Mouse (Mus musculus) CD4-positive, CD25-positive, alpha-beta regulatory T cell, adult 4 months (primary cell): ENCODE data around the gene Tnr. TPM values are rescaled to one million over a fixed set of nuclear protein-coding genes. Genes with fewer than 3 reads are reported as not detected.
"Not testable (repeated sequence)": the region's sequence is repeated elsewhere in the genome, so short reads cannot be mapped to it uniquely, and the experiment has no call there.

ENCODE experiments used
- ATAC-seq: one replicate; pipeline ENCODE4 v1.8.0; 2017
- polyA plus RNA-seq, 2 experiments: library from polyadenylated mRNA; unstranded; fragments of 100-300 nt; shearing (Covaris generic); gene quantifications; one replicate each; pipeline ENCODE4 v1.2.1; 2017

Tnr gene
- polyA plus RNA-seq, 2 experiments from 2014 or later: not detected

DNA sequence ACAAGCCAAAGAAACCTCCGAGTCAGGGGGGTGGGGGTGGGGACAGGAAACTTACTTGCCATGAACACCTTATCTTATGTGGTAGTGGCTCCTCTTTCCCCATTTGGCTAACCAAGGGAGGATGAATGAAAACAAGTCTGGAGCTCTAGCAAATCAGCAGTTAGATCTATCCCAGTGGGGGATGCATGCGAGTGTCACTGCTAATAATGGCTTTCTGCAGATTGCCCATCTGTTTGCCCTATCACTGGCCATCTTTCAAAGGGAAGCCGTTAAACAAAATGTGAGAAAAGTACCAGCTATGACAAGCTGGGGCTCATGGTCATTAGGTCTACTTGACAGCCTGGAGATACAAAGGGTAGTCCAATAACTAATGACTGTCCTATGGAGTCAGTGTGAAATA lies 361.9 kb downstream of the Tnr start:
- ATAC-seq: no peak

DNA sequence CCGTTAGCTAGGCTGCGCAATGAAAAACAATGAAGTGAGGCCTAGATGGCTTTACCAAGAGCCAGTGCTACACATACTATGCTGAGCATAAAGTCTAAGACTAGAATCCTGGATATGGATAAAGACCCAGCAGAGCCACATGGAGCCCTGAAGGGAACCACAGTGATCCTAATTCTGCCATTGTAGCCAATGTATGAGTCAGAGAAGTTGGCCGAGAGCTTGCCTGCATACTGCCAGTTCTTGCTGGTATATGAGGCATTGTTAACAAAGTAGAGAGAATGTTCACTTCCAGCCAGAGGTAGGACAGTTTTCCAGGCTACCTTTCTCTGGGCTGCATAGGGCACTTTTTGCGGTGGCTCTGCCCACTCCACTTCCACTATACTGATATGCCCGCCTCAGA lies 365.0 kb downstream of the Tnr start:
- ATAC-seq: no peak

DNA sequence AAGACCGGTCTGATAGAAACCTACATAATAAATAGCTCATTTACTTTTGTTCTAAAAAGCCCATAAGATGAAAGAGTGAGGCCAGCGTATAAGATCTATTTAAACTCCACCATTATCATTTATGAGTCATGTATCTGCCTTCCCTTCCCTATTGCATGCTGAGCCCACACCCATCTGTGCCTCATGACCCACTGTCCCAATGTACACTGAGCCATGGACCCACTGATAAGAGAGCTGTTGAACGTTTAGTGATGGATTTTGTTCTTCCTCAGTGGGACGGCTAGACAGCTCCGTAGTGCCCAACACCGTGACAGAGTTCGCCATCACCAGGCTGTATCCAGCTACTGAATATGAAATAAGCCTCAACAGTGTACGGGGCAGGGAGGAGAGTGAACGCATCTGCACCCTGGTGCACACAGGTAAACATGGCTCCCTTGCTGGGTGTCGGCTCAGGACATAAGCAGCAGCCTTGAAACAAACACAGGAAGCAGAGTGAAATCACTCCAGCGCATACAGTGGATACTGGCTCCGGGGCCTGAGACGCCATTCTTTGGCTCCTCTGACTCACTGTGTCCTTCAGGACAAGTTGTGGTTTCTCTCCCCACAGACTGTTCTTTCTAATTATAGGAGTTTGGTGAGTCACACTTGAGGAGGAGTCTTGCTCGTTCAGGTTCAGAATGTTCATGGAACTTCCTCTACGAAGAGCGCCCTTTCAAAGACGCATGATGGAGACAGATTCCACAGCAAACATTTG lies 365.6 kb downstream of the Tnr start:
- no peak for ATAC-seq

DNA sequence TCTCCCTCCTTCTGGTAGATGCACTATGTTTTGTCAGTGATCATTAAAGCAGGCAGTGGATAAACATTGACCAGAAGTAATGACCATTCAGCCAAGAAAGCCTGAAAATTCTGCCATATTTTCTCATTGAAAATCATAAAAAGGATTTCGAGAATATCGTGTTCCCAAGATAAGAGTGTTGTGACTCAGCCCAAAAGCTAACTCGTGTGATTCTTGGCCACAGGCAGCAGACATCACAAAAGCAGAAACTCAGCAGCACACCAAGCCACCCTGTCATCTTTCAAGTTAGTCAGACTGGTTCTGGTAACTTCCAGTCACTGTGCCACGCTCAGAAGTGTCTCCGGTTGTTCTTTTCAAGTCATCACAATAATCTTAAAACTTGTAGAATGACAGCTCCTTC lies 367.0 kb downstream of the Tnr start:
- no peak for ATAC-seq

DNA sequence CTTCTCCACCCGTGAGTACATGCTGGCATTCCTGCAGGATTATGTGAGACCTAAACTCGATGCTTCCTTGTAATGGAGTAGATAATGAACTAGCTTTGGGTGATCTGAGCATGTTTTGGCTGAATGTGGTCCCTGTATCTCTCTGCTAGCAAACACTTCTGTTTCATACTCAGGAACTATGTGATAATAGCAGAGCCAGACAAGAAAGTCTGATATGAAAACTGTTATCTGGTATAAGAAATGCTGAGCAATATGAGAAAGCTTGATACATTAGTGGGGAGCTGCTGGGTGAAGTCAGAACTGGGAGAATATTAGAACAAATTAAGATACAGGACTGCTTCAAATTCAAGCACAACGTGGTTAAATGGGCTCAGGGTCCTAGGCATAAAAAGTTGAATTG lies 371.5 kb downstream of the Tnr start:
- ATAC-seq: no peak

DNA sequence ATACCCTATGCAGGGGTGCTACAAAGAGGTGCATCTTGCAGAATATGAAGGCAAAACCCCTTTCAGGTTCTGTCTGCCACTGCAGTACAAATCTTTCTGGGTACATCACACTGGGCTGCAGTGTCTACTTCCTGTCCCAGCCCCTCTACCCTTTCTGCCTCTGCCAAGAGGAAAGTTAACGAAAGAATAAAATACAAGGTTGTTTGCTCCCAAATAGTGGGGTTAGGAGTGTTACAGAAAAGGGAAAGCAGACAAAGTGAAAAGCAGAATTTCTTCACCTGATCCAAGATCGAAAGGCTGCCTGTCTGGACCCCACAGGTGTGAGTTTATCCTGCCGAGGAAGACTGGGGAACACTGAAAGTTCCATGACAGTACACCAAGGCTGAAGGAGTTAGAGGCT lies 376.4 kb downstream of the Tnr start:
- ATAC-seq: no peak

DNA sequence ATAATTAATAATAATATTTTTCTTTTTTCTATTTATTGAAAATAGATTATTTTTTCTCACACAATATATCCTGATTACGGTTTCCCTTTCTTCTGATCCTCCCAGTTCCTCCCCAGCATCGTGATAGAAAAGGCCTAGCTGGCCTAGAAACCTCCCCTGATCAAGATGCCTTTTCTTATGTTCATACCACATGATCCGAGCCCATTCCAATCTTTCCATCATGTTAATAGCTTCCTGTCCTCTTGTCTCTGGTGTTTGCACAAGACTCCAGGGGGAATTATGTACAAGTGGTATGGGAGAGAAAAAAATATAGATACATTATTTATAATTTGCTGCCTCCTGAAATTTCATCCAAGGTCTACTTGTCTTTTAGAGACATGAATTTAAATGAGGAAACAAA lies 377.1 kb downstream of the Tnr start:
- no peak for ATAC-seq

DNA sequence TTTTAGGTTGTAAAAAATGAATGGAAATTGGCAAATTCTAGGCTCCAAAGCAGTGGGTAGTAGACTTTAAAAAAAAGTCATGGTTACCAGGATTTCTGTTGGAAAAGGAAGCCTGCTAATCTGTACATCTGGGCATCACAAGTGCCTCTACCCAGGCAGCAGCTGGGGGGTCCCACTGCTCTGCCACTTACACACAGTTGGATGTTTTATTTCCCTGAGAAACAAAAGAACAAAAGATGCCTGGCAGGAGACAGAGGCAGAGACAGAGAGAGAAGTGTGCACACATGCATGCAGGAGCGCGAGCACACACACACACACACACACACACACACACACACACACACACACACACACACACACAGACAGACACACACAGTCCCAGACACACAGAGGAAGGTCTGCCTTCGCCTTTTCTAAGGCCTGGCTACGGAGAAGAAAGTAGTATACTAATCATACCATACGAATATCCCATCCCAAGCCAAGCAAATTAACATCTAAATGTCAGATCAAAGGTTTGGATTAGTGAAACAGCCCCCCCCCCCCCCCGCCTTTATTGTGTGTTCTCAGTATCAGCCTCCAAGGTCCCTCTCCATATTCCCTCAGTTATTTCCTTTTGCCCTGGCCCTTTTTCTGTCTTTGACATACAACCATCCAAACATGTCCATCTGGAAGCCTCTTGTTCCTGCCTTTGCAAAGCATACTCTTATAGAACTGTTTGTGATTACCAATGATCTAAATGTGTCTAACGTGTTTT lies 378.0 kb downstream of the Tnr start:
- no peak for ATAC-seq

DNA sequence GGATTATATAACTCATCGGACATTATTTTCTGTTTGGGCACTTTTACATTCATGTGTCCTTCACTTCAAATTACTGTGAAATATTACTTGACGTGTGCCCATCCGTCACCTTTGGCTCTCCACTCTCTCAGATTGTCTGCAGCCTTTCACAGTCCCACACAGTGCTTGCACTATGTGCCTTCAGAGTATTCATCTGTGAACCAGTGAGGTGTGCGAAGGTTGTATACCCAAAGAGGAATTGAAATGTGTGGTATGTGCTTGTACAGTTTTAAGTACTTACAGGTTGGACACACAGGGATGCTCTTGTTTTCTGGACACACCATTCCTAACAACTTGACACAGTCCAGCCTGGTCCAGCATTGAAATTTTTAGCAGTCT lies 378.5 kb downstream of the Tnr start:
- no peak for ATAC-seq

DNA sequence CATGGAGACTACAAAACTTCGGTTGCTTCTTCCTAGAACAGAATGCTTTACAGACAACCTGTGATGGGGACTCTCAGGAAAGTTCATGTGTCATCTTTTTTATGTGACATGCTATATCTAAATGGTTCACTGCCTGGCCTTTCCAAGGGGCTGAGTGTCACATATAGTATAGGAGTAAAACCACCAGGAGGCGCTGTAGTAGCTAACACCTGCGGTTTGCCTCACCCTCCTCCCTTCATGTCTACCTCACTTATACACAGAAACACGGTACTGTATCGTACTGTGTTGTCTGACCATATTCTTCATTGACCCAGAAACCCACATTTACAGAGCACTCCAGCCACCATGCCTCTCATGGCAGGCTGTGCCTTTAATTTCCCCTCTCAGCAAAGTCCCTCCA lies 387.4 kb downstream of the Tnr start:
- ATAC-seq: peak; percentile 96

DNA sequence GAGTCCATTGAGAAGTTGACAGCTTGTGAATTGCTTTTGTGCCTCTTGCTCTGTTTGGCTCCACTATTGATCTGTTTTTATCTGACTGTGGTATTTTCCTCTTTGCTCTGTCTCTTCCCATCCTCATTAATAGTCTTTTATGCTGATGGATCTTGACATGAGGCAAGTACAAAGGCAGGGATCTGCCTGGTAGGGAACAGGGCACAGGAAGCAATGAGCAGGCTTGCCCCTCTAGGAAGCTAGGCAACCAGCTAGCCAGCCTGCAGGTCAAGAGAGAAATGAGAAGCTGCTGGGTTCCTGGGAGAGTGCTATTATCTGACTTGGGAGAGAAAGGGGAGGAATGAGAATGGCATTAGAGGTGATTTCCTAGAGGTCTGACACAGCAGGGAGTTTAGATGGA lies 391.2 kb downstream of the Tnr start:
- no peak for ATAC-seq

DNA sequence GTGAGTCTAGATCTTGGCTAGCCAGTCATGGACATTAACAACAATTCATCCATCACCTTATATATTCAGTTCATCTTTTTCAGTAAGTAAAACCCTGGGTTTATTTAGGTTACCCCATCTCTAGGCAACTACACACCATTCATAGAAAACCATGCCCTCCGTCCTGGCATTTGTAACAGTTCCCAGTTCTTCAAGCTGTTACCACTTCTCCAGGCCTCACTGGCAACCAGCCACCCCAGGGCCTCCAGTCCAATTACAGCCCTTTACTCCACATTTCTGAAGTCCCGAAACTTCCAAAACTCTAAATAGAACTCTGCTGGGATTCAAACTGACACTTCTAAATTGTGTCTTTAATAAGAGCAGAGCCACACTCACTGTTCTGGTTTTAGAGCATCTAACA lies 397.0 kb downstream of the Tnr start:
- ATAC-seq: no peak

DNA sequence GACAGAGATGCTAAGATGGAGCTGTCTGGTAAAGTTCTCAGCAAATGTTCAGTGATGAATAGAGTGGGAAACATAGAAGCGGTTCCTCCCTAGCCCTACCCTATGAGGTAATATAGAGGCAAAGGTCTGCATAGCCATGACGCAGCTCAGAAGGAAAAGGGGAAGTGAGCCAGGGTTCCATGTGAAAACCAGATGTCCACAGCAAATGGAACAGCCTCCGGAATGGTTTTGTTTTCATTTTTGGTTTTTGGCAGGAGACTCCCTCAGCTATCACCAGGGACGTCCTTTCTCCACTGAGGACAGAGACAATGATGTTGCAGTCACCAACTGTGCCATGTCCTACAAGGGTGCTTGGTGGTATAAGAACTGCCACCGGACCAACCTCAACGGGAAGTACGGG lies 399.4 kb downstream of the Tnr start:
- no peak for ATAC-seq

DNA sequence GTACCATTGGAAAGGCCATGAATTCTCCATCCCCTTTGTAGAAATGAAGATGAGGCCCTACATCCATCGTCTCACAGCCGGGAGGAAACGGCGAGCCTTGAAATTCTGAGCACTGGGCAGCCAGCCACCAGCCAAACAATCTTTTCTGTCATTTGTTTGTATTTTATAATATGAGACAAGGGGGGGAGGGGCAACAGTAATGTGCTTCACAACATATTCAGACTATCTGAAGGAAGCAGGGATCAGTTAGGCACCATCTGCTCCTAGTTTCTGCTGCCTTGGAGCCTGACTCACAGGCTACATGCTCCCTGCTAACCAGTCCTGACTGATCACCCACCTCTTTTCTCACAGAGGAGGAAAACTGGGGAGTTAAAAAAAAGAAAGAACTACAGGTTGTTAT lies 400.5 kb downstream of the Tnr start:
- no peak for ATAC-seq

DNA sequence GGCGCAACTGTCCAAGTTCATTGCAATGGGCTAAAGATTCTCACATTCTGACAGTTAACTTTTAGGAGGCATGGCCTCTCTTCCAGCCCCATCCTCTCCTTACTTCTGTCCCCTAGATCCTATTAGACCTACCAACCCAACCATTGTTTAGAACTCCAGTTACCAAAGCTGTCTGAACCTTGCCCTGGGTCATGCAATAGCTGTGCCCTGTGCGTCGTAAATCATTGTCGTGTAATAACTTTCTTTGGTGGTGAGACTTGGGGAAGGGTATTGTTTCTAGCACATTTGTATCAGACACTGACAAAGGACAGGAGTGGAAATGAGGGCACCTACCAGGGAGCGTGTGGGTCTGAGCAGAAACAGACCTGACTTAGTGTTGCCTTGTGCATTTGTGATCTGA lies 401.1 kb downstream of the Tnr start:
- ATAC-seq: no peak

DNA sequence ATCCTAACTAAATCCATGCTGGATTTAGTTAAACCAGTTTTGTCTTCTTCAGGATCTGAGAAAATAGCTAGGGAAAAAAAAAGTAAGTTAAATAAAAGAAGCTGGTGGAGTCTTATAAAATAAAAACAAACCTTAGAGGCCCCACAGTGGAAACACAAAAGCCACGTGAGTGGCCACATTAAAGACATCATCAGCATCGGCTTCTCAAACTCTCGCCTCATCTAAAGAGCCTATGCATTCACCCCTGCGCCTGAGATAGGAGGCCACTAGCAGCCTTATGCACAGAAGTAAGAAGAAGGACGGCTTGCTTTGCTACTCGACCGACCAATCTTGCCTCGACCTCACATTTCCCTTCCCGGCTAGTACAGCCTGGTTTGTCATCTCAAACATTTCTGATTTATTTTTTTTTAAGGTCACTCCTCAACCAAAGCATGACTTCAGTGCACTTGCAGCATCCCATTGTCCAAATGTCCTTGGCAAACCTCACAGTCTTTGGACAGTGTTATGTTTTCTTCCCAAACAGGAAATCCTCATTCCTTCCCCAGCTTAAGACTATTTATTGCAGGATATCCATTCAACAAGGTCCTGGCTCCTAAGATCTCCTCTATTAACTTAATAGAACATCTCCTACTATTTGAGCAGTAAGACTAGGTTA lies 405.2 kb downstream of the Tnr start:
- ATAC-seq: peak; percentile 77

DNA sequence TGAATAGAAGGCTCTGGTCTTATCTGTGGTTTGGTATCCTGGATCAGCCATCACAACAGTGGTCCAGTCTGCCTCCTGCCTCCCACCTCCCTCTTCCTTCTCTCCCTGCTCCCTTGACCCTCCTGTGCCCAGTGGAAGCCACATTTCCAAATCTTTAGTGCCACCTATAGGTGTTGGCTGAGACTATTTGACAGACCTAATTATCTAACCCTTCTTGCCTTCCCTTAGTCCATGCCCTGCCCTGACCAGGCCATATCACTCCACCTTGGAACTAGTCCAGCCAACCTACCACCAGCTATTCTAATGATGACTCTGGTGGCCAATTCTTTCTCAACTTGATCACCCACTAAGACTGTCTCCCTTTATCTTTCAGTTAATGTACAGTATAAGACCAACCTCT lies 408.5 kb downstream of the Tnr start:
- ATAC-seq: no peak

DNA sequence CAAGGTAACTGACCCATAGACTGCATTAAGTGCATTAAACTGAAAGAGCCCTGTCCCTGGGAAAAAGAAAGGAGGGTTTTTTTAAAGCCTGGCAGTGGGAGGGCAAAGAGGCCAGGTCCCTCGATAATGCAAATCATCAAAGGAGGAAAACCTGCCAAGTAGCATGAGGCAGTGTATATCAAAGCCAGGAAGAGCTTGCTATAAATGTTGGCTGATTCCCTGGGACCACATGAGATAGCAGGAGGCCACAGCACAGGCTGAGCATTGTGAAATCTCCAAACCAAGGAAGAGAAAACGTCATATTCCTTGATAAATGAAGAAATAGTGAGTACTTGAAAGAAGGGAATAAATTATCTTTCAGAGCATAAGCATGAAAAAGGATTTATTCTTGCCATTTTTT lies 409.0 kb downstream of the Tnr start:
- ATAC-seq: no peak

DNA sequence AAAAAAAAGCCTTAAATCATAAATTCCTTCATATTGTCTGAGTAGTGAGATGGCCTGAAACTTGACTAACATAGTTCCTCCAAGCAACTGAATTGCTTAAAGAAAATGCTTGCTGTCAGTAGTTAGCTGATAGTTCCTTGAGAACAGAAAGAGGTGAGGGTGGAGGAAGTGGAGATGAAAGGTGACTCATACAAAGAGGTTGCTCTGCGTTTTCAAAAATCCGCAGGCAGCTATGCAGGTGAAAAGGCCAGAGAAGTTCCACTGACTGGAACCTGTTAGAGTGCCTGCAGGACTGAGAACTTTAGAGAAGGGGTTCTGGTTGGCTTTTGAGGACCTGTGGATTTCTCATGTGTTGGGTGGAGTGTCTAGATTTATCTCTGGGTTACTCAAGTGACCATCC lies 414.9 kb downstream of the Tnr start:
- ATAC-seq: peak; percentile 66

DNA sequence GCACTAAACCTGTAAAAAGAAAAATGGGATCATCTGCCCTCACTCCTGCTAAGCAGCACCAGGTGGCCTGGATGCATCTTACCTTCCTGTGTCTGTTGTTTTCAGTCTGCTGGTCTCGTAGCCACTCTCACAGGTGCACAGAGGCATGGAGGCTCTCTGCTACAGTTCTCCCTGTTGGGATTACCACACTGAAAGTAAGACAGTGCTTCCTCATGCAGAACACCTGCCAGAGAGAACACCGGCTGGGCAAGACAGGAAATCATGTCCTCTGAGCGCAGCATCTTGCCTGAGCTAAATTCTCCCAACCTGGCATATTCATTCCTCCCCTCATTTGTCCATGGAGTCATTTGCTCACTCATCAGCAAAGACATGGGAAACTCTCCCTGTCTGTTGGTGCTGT lies 415.8 kb downstream of the Tnr start:
- no peak for ATAC-seq

DNA sequence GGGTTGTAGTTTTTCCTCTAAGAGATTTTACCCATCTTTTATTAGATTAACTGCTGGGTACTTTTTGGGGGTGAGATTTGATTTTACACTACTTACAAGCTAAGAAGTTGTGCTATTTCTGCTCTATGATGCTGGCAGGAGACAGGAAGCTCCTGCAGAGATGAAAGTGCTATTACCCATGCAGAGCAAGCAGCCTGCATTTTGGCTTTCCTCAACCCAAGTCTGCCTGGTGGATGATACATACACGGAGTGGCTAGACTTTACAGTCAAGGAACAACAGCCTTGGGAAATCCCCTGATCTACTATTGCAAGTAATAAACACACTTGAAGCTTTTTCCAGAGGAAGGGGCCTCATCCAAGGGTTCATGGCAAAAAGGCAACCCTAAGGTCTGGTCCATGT lies 430.0 kb downstream of the Tnr start:
- peak; percentile 83 for ATAC-seq

DNA sequence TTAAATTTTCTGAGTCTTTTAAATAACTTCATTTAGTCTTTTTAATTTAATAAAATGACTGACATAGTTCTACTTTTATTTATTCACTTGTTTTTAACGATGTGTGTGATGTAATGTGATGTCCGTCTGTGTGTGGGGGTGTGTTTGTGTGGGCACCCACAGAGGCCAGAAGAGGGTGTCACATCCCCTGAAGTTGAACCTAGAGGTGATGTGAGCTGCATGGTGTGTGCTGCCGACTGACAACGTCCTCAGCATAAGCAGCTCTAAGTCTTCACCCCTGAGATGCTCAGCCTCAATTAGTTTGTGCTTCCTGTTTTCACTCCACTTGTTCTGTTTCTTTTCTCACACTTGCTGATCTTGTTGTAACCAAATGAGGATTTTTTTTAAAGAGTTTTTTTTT lies 439.8 kb downstream of the Tnr start:
- no peak for ATAC-seq

DNA sequence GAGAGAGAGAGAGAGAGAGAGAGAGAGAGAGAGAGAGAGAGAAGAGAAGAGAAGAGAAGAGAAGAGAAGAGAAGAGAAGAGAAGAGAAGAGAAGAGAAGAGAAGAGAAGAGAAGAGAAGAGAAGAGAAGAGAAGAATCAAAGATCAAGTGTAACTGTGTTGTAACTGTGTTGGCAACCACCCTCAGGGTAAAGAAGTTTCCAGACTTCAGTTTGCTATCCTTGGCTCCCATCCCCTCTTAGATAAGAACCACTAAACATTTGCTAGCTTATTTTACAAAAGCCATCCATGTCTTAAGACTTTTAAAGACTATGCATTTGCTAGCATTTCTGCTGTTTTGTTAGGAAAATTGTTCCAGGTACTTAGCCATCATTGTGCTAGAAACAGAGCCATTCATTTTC lies 442.7 kb downstream of the Tnr start:
- not testable (repeated sequence) for ATAC-seq

DNA sequence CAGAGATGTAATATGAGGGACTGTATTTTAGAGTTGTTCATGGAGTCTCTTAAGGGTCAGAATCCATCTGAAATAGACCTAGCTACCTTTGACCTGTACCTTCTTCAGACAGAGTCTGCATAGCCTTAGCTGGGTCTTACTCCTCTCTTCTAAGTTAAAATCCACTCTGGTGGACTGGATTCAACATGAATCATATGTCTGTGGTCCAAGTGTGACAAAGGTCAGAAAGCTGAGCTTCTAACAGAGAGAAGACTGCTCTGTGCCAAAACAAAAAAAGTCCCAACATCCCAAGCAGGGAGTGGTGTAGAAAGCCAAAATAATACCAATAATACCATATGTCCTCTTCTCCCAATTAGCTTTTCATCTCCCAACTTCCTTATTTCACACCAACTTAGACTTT lies 444.8 kb downstream of the Tnr start:
- ATAC-seq: no peak
